Mouse (Mus musculus) heart, postnatal 4 days (tissue): ENCODE measurements around the gene Actr1a. TPM values are rescaled to one million over a fixed set of nuclear protein-coding genes. Genes with fewer than 3 reads are reported as not detected.

Experiments used
- DNase-seq: peaks from one replicate; pipeline ENCODE4 v3.0.0; 2021
- microRNA-seq, 2 experiments: library from miRNA; unstranded; fragments of <30 nt; microRNA quantifications; one replicate each; pipeline ENCODE4 v1.2.0; 2021 to 2022
- total RNA-seq, 2 experiments: library from RNA; stranded (reverse); gene quantifications; 2 replicates each; pipeline ENCODE4 v1.2.3; 2021

Actr1a gene
- total RNA-seq, 2 experiments from 2014 or later = 126 to 130 TPM

DNA sequence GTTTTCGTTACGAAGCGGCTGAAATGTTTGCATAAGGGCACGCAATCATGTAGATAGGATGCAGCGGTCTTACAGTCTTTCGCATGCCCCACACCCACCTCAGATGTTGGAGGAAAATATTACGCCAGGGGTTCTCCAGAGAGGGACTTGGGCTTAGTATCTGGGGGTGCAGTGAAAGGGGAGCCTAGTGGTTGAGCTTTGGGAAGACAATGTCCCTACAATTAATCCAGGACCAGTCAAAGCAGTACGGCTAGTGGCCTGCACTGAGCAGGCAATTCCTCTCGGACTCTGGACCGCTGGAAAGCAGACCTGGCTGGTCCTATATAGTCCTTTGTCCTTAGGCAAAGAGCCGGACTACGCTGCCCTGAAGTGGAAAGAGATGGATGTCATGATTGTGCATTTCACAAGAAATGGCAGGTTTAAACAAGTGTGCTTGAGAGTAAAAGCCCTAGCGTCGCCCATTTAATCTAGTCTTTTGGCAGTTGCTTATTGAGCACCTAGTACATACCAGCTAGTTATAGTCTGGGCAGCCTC is 68.0 kb downstream of the Actr1a start:
- DNase-seq = no peak

Small RNAs within 50 kb of the gene (microRNA-seq; reads per million reads assigned to microRNA genes)
- 0 reads per million in 2 experiments for gene Mir146b

Other genes starting within 250 kb of the Actr1a start
- gene Pitx3, start 247.4 kb downstream of the Actr1a start, total RNA-seq = not detected
- gene Gbf1, start 243.2 kb downstream of the Actr1a start, total RNA-seq = 10 to 100 TPM; 57.6 to 58.3 TPM
- 10 to 100 TPM; 15.1 to 15.2 TPM for gene Nfkb2, start 91.4 kb downstream of the Actr1a start, total RNA-seq
- gene Psd, start 68.6 kb downstream of the Actr1a start, total RNA-seq = 1 to 10 TPM; 1.7 to 2.1 TPM
- gene Fbxl15, start 67.6 kb downstream of the Actr1a start, total RNA-seq = 1 to 10 TPM; 5.5 to 7.2 TPM
- 100 to 1,000 TPM in 1 of 2 experiments, 10 to 100 TPM in 1; 98.8 to 108 TPM for gene Cuedc2, start 57.0 kb downstream of the Actr1a start, total RNA-seq
- 1 to 10 TPM; 3.1 to 4.2 TPM for gene Mfsd13a, start 54.6 kb downstream of the Actr1a start, total RNA-seq
- under 1 TPM in 1 of 2 experiments, not detected in 1; 0.18 TPM for gene 2310034G01Rik, start 45.4 kb downstream of the Actr1a start, total RNA-seq
- gene Sufu, start 1.1 kb upstream of the Actr1a start, total RNA-seq = 10 to 100 TPM; 17.0 to 19.1 TPM
- 10 to 100 TPM; 50.1 to 53.8 TPM for gene Trim8, start 106.0 kb upstream of the Actr1a start, total RNA-seq
- 10 to 100 TPM; 29.6 to 31.1 TPM for gene Arl3, start 177.4 kb upstream of the Actr1a start, total RNA-seq
- 1 to 10 TPM; 4.6 to 6.4 TPM for gene Sfxn2, start 177.6 kb upstream of the Actr1a start, total RNA-seq
- 10 to 100 TPM; 60.5 to 61.2 TPM for gene Wbp1l, start 203.3 kb upstream of the Actr1a start, total RNA-seq